Mouse (Mus musculus) bone marrow macrophage, adult 2 months (primary cell): Measurements from ENCODE around the gene Gstp3.

Experiments used
- CTCF ChIP-seq: IDR thresholded peaks from 2 replicates; pipeline ENCODE4 v1.5.1; 2012; ENCODE audit warnings: low read depth, mild to moderate bottlenecking, low read length, moderate library complexity
- POLR2A ChIP-seq: IDR thresholded peaks from 2 replicates; pipeline ENCODE4 v1.6.1; 2012; ENCODE audit warnings: mild to moderate bottlenecking, low read depth, low read length, borderline replicate concordance

GRCm38 (mm10) chr19:4017921-4018587 is 41.3 kb downstream of the Gstp3 start:
- TF ChIP-seq CTCF (no peak), POLR2A (no peak)
